Mouse (Mus musculus): Measurements from ENCODE around the gene Ubqln4. TPM values are rescaled to one million over a fixed set of nuclear protein-coding genes. Genes with fewer than 3 reads are reported as not detected.

Gene Ubqln4
- 94.4 and 111 TPM in 2 replicates for polyA plus RNA-seq (2012)

DNA sequence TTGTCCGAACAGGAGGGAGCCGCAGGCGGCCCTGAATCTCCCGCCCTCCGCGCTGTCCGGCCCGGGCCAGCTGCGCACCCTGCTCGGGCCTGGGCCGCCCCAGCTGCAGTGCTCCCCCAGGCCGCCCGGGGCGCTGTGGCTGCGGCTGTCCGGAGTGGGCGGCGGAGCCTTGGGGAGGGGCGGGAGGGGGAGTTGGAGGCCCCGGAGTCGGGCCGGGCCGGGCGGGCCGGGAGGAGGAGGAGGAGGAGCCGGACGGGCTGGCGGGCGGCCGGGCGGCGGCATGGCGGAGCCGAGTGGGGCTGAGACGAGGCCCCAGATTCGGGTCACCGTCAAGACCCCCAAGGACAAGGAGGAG, at the start of gene Ubqln4:
Gene Ubqln4, plus strand, starts transcription at position 234 of the 355 bp plus-strand sequence.
- no peak for TF ChIP-seq GATA1 (IDR thresholded peaks at IDR 0.05; ENCODE audit: low read length)

DNA sequence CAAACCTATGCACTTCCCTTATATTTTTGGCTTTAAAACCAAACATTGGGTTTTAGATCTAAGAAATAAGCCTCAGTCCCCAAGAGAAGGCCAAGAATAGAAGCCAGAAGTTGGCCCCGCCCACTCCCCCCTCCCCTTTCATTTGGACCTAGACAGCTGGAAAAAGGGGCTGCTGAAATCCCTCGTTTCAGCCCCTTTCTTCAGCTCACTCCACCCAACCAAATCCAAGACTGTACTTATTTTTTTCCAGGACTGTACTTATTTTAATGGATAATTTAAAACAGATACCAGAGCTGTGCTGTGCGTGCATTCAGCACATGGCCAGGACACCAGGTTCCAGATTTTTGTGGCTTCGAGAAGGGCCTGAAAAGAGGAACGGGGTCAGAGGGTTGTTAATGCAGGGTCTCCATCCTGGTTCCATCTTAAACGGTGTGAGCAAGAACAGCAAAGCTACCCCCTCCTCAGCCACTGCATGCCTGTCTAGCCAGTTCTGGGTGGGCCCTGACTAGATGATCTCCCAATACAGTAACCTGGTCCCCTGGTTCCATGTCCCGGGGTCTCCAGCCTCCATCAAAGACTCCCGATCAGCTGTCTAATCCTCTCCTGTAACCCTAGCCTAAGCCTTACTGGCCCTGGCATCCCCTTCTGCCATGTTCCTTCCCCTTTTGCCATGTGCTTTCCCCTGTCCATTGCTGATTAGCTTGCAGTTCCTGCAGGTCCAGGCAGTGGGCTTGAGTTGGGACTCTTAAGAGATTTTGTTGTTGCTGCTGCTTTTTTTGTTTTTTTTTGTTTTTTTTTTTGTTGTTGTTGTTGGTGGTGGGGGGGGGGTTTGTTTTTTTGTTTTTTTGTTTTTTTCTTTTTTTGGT, 49.4 kb upstream of the Ubqln4 start:
- TF ChIP-seq GATA1 (IDR thresholded peaks at IDR 0.05; ENCODE audit: low read length) = no peak

- no peak for TF ChIP-seq GATA1 (IDR thresholded peaks at IDR 0.05; ENCODE audit: low read length)
These were observed 48.5 kb upstream of the Ubqln4 start for GRCm38 (mm10) chr3:88505081-88505480.

GRCm38 (mm10) chr3:88505765-88506164, 47.8 kb upstream of the Ubqln4 start:
- TF ChIP-seq GATA1 (IDR thresholded peaks at IDR 0.05; ENCODE audit: low read length) = no peak

- TF ChIP-seq GATA1 (IDR thresholded peaks at IDR 0.05; ENCODE audit: low read length) = no peak
These were observed 44.3 kb upstream of the Ubqln4 start for GRCm38 (mm10) chr3:88509250-88509649.

- no peak for TF ChIP-seq GATA1 (IDR thresholded peaks at IDR 0.05; ENCODE audit: low read length)
These were observed 43.7 kb upstream of the Ubqln4 start, which contains the start of gene Lmna for GRCm38 (mm10) chr3:88509692-88510420. Gene Lmna, minus strand, starts transcription at chr3:88509956.

DNA sequence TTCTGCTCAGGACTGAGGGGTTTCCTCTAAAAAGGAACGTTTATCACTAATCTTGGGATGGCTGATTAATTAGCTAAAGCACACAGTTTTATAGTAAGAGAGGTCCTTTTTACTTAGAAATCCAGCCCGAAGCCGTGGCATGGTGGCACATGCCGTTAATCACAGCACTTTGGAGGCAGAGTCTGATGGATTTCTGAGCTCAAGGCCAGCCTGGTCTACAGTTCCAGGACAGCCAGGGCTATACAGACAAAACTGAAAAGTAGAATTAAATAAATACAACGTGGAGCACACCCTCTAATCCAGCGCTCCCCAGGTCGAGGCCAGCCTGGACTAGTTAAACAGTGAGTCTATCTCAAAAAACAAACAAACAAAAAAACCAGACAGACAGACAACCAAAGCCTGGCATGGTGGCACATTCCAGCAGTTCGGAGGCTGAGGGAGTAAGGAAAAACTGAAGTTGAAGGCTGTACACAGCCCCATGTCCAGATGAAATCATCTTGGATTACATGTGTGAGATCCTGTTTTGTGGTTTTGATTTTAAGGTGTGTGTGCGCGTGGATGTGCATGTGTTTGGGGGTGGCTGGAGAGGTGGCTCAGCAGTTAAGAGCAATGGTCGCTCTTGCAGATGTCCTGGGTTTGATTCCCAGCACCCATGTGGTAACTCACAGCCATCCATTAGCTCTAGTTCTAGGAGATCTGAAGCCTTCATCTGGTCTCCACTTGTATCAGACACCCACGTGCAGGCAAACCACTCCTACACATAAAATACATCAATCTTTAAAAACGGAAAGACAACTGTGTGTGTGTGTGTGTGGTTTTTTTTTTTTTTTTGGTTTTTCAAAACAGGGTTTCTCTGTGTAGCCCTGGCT, 42.9 kb upstream of the Ubqln4 start:
- TF ChIP-seq GATA1 (IDR thresholded peaks at IDR 0.05; ENCODE audit: low read length) = no peak

DNA sequence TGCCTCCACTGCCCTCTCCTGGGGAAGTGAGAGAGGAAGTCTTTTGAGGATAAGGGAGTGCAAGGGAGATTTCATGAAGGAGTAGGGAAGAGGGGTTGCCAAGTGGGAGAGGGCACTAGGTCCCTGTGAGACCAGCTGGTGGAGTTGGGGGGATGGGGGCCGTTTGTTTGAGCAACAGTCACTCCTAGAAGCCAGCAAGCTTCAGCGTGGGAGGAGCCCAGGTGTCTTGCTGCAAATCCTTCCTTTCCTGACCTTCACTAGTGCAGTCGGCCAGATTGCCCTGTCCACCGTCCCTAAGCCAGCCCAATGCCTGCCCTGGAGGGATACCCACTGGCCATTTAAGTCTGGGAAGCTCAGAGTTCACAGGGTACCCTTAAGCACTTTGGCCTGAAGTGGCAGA, 42.0 kb upstream of the Ubqln4 start:
- TF ChIP-seq GATA1 (IDR thresholded peaks at IDR 0.05; ENCODE audit: low read length) = no peak

GRCm38 (mm10) chr3:88512141-88512895, 41.2 kb upstream of the Ubqln4 start:
- no peak for TF ChIP-seq GATA1 (IDR thresholded peaks at IDR 0.05; ENCODE audit: low read length)

DNA sequence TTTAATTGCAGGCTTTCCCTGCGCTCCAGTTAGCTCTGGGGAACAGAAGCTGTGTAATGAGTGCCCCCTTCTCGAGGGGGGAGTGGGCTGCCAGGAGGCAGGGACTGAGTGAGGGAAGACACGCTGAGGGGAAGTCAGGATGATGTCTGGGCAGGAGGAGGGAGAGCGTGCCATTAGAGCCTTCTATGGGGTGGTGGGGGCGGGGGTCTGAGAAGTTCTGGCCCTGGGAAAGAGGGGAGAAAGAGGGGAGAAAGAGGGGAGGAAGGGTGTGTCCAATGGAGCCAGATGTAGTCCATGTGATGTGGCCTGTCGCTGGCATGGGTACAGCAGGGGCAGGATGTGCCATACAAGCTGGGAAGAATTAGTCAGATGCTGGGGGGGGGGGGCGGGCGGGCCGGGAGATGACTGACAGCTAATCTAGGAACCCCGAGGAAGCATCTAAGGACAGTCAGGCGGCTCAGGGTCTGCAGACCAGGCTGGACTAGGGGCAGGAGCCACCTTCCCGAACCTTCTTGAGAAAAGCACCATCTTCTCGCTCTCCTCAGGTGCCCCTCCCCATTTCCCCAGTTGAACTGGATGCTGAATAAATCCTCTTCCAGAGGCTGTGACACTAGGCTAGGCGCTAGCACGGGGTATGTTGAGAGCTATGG, 40.5 kb upstream of the Ubqln4 start:
- no peak for TF ChIP-seq GATA1 (IDR thresholded peaks at IDR 0.05; ENCODE audit: low read length)

- no peak for TF ChIP-seq GATA1 (IDR thresholded peaks at IDR 0.05; ENCODE audit: low read length)
These were observed 39.9 kb upstream of the Ubqln4 start for GRCm38 (mm10) chr3:88513546-88514115.

DNA sequence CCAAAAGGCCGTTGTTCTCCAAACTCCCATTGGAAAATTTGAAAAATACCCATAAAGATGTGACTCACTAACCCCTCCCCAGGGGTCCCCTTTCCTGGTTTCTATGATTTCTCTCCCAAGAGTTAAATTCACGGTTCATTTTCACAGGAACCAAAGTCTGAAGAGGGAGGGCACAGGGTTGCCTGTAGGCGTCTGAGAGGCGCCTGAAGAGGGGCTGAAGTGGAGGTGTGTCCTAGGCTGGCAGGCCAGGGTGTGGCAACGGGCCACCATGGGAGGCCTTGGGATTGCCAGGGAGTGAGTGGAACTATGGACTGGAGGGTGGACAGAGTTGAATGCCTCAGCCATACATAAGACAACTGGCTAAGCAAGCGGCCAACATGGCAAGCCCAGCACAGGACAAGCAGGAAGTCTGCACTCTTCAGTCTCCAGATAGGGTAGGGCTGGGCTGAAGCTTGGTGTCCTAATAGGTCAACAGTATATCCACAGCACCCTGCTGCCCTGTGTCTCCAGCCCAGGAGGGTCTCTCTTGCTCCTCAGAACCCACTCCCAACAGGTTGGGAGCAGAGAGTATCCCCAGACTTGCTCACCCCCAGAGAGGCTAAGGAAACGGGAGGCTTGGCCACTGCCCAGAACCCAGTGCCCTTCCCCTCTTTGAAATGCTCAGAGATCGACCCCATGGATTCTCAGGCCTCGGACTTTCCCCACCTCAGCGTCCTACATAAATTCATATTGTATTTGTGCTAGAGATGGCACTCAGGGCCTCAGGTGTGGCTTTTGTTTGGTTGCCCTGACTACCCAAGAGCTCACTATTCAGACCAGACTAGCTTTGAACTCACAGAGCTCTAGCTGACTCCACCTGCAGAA, 39.1 kb upstream of the Ubqln4 start:
- TF ChIP-seq GATA1 (IDR thresholded peaks at IDR 0.05; ENCODE audit: low read length) = no peak

- no peak for TF ChIP-seq GATA1 (IDR thresholded peaks at IDR 0.05; ENCODE audit: low read length)
These were observed 38.5 kb upstream of the Ubqln4 start for GRCm38 (mm10) chr3:88515095-88515386.
